Mouse (Mus musculus): ENCODE data around the gene Elmo1. TPM values are rescaled to one million over a fixed set of nuclear protein-coding genes. Genes with fewer than 3 reads are reported as not detected.

The Elmo1 gene
- polyA plus RNA-seq, 1 experiment, result 52.5 TPM

DNA sequence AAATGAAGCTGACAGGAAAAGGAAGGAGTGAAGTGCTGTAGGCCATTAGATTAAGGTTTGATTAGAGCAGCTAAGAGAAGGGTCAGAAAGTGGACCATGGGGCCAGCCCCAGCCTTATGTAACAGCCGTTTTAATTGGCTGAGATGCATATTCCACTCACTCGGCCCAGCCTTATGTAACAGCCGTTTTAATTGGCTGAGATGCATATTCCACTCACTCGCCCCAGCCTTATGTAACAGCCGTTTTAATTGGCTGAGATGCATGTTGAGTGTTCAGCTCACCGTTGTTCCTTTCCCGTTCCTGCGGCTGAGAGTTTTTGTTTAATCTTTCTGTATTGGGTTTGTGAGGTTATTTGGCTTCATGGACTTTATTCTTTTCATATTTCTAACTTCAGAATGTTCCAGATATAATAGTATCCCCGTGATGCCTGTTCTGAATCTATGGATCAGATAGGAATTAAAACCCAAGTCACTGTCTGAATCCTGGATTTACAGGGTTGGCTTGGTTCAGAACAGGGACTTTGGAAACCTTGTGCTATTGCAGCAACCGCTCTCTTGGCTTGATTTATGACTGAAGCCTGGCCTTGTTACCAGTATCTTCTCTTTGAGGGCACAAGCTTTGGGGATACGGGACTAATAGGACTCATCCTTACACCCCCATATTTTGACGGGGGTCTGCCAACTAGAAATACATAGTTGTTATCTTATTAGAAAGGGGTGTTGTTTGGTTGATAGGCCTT is 114.8 kb downstream of the Elmo1 start:
- 96% methylated on average over 12 of the region's 12 CpGs for WGBS
- Histone ChIP-seq H3K4me3 (ENCODE audit: control insufficient read depth, insufficient read depth, low read length) (no peak overlapping the region), H3K27me3 (ENCODE audit: control insufficient read depth, insufficient read depth, low read length) (no peaks in the 10 kb centered on the region), H3K4me1 (replicated peaks; ENCODE audit: control insufficient read depth, insufficient read depth, low read length) (peaks cover 15% of the 10 kb centered on the region), H3K36me3 (ENCODE audit: control insufficient read depth, insufficient read depth, low read length) (peaks cover 18% of the 10 kb centered on the region), H3K27ac (ENCODE audit: control insufficient read depth, insufficient read depth, low read length) (no peak overlapping the region)
- TF ChIP-seq CTCF (IDR thresholded peaks at IDR 0.05; ENCODE audit: borderline replicate concordance, control insufficient read depth, extremely low read depth, insufficient read depth, low read length, poor library complexity) (no peak), POLR2A (IDR thresholded peaks at IDR 0.05; ENCODE audit: control insufficient read depth, extremely low read depth, insufficient read depth, low read length, poor library complexity) (no peak)
- DNase-seq, result no peak

DNA sequence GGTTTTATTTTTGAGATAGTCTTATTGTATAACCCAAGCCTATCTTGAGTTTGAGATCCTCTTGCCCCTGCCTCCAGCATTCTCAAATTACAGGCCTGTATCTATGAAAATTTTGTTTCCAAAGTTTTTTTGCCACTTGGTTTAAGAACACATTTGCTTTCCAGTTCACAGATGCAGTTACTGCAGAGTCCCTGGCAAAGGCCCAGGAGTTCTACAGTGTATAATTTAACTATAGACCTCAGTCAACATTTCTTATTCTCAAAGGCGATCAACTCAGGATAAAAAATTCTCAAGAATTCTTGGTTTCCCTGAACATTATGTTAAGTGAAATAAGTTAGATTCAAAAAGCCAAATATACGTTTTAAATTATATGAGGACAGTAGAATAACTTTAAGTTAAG is 115.3 kb downstream of the Elmo1 start:
- H3K27me3 ChIP-seq (ENCODE audit: control insufficient read depth, insufficient read depth, low read length), result no peaks in the 10 kb centered on the region
- 96% methylated on average over 2 of the region's 2 CpGs for WGBS
- no peak overlapping the region for H3K27ac ChIP-seq (ENCODE audit: control insufficient read depth, insufficient read depth, low read length)
- H3K4me1 ChIP-seq (replicated peaks; ENCODE audit: control insufficient read depth, insufficient read depth, low read length), result peaks cover 13% of the 10 kb centered on the region
- peaks cover 21% of the 10 kb centered on the region for H3K36me3 ChIP-seq (ENCODE audit: control insufficient read depth, insufficient read depth, low read length)
- TF ChIP-seq CTCF (IDR thresholded peaks at IDR 0.05; ENCODE audit: borderline replicate concordance, control insufficient read depth, extremely low read depth, insufficient read depth, low read length, poor library complexity) (no peak), POLR2A (IDR thresholded peaks at IDR 0.05; ENCODE audit: control insufficient read depth, extremely low read depth, insufficient read depth, low read length, poor library complexity) (no peak)
- H3K4me3 ChIP-seq (ENCODE audit: control insufficient read depth, insufficient read depth, low read length), result no peak overlapping the region
- no peak for DNase-seq

DNA sequence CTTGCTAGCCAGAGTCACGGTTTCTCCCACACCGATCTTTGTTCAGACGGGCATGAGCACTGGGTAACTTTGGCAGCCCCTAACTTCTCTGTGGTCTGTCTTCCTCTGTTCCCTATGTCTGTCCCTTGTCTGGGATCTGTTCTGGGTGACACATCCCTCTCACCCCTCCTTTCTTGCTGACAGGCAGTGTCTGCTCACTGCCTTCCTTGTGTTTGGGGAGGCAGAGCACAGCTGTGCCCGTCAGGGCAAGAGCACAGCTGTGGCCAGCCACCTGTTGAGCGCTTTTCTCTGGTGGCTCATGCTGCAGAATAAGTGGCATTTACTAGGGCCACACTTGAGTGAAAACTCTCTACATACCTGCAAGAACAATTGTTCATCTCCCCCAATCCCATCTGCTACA is 116.7 kb downstream of the Elmo1 start:
- TF ChIP-seq POLR2A (IDR thresholded peaks at IDR 0.05; ENCODE audit: control insufficient read depth, extremely low read depth, insufficient read depth, low read length, poor library complexity) (no peak), CTCF (IDR thresholded peaks at IDR 0.05; ENCODE audit: borderline replicate concordance, control insufficient read depth, extremely low read depth, insufficient read depth, low read length, poor library complexity) (0 out of 2 replicates have a peak, but pooled peaks have one; percentile 23)
- 21% methylated on average over 5 of the region's 5 CpGs for WGBS
- Histone ChIP-seq H3K27me3 (ENCODE audit: control insufficient read depth, insufficient read depth, low read length) (no peaks in the 10 kb centered on the region), H3K36me3 (ENCODE audit: control insufficient read depth, insufficient read depth, low read length) (peaks cover 21% of the 10 kb centered on the region), H3K27ac (ENCODE audit: control insufficient read depth, insufficient read depth, low read length) (no peak overlapping the region), H3K4me3 (ENCODE audit: control insufficient read depth, insufficient read depth, low read length) (no peak overlapping the region), H3K4me1 (replicated peaks; ENCODE audit: control insufficient read depth, insufficient read depth, low read length) (peaks cover 13% of the 10 kb centered on the region)
- DNase-seq, result peak; percentile 60

DNA sequence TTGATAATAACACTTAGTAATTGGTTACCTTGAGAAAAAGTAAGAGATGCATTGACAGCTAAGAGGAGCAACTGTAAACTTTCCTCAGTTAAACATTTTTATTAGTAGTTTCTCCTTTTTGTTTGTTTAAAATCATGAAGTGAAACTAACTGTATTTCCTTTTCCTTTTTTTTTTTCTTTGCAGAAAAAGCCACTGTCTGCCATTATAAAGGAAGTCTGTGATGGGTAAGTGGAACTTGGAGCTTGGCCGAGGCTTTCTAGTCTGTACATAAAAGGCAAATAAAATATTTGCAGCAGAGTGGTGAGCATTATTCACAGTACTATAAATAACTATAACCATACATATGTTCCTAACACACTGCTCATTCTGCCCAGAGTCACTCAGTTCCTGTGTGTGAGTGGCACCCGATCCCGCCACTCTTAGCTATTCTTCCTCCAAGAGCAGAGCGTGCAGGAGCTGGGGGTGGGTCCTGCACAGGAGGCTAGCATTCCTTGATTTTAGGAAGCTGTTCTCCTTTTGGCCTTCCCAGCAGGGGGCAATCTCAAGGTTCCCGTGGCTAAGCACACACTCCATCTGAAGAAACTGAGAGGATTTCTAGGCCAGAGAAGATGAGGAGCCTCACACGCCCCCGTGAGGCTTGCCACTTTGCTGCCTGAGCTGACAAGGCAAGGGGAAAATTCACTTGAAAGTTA is 117.7 kb downstream of the Elmo1 start:
- peaks cover 13% of the 10 kb centered on the region for H3K4me1 ChIP-seq (replicated peaks; ENCODE audit: control insufficient read depth, insufficient read depth, low read length)
- H3K27me3 ChIP-seq (ENCODE audit: control insufficient read depth, insufficient read depth, low read length), result no peaks in the 10 kb centered on the region
- H3K36me3 ChIP-seq (ENCODE audit: control insufficient read depth, insufficient read depth, low read length), result peaks cover 21% of the 10 kb centered on the region
- 68% methylated on average over 7 of the region's 7 CpGs for WGBS
- TF ChIP-seq POLR2A (IDR thresholded peaks at IDR 0.05; ENCODE audit: control insufficient read depth, extremely low read depth, insufficient read depth, low read length, poor library complexity) (no peak), CTCF (IDR thresholded peaks at IDR 0.05; ENCODE audit: borderline replicate concordance, control insufficient read depth, extremely low read depth, insufficient read depth, low read length, poor library complexity) (no peak)
- peak overlapping the region; percentile 27; the same call in 1 of the 2 replicates for H3K27ac ChIP-seq (ENCODE audit: control insufficient read depth, insufficient read depth, low read length)
- no peak overlapping the region for H3K4me3 ChIP-seq (ENCODE audit: control insufficient read depth, insufficient read depth, low read length)
- DNase-seq, result no peak

DNA sequence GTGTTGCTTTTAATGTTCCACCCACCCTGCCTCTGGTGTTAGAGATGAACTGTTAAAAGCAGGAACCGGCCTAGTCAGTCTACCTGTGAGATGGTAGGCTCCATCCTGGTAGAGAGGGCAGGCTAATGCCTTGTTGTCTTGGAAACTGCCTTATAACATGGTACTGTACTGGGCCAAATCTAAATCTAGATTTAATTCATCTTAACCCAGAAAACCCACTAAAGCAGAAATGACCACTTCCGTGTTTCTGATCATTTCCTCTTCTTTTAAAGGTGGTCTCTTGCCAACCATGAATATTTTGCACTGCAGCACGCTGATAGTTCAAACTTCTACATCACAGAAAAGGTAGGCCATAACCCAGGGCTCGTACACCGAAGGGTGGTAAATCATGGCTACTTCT is 118.5 kb downstream of the Elmo1 start:
- no peak overlapping the region for H3K4me3 ChIP-seq (ENCODE audit: control insufficient read depth, insufficient read depth, low read length)
- no peaks in the 10 kb centered on the region for H3K27me3 ChIP-seq (ENCODE audit: control insufficient read depth, insufficient read depth, low read length)
- H3K4me1 ChIP-seq (replicated peaks; ENCODE audit: control insufficient read depth, insufficient read depth, low read length), result peaks cover 13% of the 10 kb centered on the region
- WGBS, result 73% methylated on average over 5 of the region's 5 CpGs
- no peak overlapping the region for H3K27ac ChIP-seq (ENCODE audit: control insufficient read depth, insufficient read depth, low read length)
- peaks cover 27% of the 10 kb centered on the region for H3K36me3 ChIP-seq (ENCODE audit: control insufficient read depth, insufficient read depth, low read length)
- no peak for DNase-seq
- TF ChIP-seq POLR2A (IDR thresholded peaks at IDR 0.05; ENCODE audit: control insufficient read depth, extremely low read depth, insufficient read depth, low read length, poor library complexity) (no peak), CTCF (IDR thresholded peaks at IDR 0.05; ENCODE audit: borderline replicate concordance, control insufficient read depth, extremely low read depth, insufficient read depth, low read length, poor library complexity) (no peak)

DNA sequence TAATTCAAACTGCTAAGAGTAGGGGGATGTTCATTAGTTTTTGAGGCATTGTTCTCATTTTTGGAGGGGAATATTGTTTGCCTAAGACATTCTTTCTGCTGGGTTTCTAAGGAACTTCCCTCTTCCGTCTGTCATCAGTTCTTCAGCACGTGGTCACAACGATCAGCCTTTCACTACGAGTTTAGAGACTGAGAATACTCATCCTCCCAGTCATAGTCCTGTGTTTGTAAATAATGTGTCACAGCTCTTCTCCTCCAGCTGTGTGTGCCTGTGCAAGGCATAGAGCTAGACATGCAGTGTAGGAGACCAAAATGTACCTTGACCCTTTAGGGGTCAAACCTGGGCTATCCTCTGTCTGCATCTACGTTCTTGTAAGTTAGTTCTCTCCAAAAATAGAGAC is 121.4 kb downstream of the Elmo1 start:
- DNase-seq, result no peak
- Histone ChIP-seq H3K36me3 (ENCODE audit: control insufficient read depth, insufficient read depth, low read length) (peaks cover 45% of the 10 kb centered on the region), H3K27me3 (ENCODE audit: control insufficient read depth, insufficient read depth, low read length) (no peaks in the 10 kb centered on the region), H3K27ac (ENCODE audit: control insufficient read depth, insufficient read depth, low read length) (no peak overlapping the region), H3K4me1 (replicated peaks; ENCODE audit: control insufficient read depth, insufficient read depth, low read length) (peaks cover 10% of the 10 kb centered on the region), H3K4me3 (ENCODE audit: control insufficient read depth, insufficient read depth, low read length) (no peak overlapping the region)
- WGBS, result 85% methylated on average over 5 of the region's 5 CpGs
- TF ChIP-seq POLR2A (IDR thresholded peaks at IDR 0.05; ENCODE audit: control insufficient read depth, extremely low read depth, insufficient read depth, low read length, poor library complexity), result no peak

Measured in thymus, adult 2 months (tissue).